Mouse (Mus musculus): Measurements from ENCODE around the gene Akap2.

Akap2 gene

DNA sequence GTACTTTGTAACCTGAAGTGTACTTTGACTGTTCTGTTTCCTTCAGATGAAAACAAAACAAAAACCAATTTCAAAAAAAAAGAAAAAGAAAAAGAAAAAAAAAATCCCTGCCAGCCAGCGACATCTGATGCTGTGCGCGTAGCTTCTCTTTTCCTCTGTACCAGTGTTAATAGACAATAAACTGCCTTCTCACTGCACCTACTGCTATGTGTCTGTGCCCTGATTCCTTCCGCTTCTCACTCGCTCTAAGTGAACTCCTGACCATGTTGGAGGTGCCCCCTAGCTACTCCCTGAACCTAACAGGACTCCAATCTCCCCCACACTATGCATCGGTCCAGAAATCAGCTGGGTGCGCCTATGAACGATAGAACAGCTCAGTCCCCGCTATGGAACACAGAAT, at the start of gene Akap2:
Akap2 (plus strand) TSS at position 304 of the 400 bp plus-strand sequence.
- no peak for DNase-seq (ENCODE audit: low spot score in 2 of 2)

GRCm38 (mm10) chr4:57670813-57671469, 46.5 kb upstream of the Akap2 start:
- peak; percentile 80 to 87 for DNase-seq (ENCODE audit: low spot score in 2 of 2)

DNA sequence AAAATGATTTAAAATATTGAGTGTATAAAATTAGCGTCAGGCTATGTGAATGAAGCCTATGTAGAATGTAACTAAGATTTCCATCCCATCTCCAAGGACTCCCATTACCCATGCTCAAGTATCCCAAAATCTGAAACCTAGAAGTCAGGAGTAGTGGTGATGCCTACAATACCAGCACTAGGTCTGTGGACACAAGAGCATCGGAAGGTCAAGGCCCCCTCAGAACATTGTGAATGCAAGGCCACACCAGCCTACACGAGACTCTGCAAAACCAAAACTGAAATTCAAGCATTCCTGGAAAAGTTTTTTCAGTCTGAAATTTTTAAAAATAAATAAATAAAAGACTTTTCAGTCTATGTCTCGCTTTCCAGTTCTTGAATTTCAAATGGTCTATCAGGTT, 44.9 kb upstream of the Akap2 start:
- no peak for DNase-seq (ENCODE audit: low spot score in 2 of 2)

GRCm38 (mm10) chr4:57672996-57673906, 44.2 kb upstream of the Akap2 start:
- peak; percentile 88 to 91 for DNase-seq (ENCODE audit: low spot score in 2 of 2)

- DNase-seq (ENCODE audit: low spot score in 2 of 2), result no peak
Measured at GRCm38 (mm10) chr4:57674351-57674750, 43.1 kb upstream of the Akap2 start.

DNA sequence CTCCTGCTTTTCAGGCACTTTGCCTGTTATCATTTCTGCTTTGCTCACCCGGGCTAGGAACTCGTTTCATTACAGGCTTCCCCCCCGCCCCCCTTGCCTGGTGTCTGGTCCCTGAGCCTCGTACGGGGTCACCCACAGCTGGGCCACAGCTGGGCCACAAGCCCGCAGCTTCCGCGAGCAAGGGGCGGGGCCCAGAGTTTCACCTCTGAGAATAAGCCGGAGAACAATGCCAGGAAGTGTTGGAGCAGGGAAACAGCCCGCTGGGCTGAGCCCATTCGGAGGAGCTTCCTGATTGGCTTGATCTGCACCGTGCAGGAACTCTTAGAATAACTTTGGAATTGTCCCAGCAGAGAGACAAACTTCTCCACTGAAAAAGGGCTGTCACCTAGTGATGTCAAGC, 42.1 kb upstream of the Akap2 start:
- DNase-seq (ENCODE audit: low spot score in 2 of 2), result peak; percentile 92 to 97

DNA sequence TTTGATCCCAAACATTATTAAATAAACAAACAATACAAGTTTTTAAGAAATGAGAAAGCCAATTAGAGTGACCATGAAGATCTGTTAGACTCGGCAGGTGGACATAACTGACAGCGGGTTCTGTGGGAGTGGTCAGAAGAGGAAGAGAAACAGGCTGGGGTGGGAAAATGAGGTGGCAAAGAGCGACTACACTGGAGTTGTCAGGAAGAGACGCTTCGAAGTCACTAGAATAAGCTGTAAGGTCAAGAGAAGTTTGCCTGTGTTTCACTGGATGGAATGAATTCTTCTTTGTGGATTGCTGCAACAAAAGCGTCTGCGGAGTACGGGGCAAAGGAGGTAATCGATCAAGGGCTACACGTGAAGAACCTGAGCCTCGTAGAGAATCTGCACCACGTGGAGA, 39.5 kb upstream of the Akap2 start:
- DNase-seq (ENCODE audit: low spot score in 2 of 2), result no peak

- DNase-seq (ENCODE audit: low spot score in 2 of 2), result peak; percentile 80 to 91
Measured at GRCm38 (mm10) chr4:57678991-57679457, 38.4 kb upstream of the Akap2 start.

DNA sequence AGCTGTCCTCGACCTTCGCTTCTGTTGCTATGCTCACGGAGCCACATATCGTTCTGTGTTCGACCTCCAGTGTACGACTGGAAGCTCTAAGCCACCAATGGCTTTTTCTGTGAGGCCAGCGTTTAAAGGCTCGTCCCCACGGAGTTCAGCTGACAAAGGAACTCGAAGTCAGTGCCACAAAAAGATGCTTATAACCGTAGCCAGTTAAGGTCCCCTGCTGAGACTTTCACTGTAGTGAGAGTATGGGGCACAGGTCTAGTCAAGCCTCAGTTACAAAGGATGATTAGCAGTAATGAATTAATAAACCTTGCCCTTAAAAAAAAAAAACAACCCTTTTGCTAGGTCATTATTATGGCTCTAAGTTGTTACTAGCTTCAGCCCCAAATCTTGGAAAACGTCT, 37.3 kb upstream of the Akap2 start:
- no peak for DNase-seq (ENCODE audit: low spot score in 2 of 2)

DNA sequence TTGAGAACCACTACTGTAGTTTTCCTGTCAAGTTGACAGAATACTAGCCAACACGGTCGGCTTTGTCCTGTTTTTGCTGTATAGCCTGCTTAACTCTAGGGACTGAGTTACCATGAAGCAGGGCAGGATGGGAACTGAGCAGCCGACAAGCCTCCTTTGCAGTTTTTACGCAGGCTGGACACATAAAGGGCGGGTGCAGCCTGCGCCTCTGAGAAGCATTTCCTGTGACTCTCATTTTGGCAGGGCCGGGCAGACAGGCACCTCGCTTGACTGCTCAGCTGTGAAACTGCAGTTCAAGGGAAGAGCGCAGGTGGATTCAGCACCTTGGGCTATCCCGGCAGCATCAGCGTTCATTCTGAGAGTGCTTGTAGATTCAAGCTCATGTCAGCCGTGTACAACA, 35.9 kb upstream of the Akap2 start:
- peak; percentile 68 to 79 for DNase-seq (ENCODE audit: low spot score in 2 of 2)

DNA sequence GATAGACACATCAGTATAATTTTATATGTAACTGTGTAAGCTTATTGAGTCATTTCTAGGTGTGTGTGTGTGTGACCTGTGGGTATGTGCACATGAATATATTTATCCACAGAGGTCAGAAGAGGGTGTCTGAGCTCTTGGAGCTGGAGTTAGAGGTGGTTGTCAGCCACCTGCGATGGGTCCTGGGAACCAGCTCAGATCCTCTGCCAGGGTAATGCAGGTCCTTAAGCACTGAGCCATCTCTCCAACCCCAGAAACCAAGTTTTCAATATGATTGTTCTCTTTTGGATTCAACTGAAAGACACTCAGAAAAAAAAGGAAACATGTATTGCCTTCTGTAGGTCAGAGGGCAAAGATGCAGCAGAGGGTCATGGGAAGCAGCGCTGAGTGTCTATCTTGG, 35.1 kb upstream of the Akap2 start:
- no peak for DNase-seq (ENCODE audit: low spot score in 2 of 2)

DNA sequence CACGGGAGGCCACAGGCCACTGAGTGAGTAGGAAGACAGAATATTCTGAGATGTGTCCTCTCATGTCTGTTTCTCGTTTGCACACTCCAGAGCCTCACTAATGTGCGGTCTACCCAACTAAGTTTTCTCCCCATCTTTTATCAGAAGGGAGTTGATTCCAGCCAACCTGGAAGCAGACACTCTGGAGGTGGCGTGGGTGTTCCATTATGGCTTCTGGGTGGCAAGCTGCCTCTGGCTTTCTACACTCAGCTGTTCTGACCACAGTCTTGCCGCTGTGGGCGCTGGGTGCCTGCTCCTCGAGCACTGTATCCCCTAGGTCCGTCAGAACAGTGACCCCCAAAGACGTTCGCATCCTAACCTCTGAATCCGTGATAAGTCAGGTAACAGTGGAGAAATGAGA, 34.5 kb upstream of the Akap2 start:
- DNase-seq (ENCODE audit: low spot score in 2 of 2), result no peak

DNA sequence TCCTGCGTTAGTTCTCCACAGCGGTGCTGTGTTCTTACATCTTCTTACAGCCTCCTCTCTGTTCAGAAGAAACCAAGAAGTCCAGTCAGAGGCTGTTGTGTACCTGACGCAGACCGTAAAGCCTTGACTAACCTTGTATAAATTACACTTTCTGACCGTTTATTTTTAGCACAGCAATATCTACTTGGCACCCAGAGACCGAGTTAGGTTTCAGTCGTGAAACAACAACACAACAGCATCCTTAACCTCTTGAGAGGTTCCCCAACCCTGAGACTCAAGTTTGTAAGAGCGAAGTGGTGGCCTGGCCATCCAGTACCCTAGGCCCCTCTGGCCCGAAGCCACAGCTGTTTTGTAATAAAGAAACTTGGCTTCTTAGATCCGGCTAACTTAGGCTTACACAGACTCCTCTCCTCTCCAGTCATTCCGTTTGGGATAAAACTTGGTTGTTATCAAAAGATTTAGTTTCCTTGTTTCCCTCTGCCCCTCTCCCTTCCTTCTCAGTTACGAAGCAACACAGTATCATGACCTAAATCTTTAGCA, 32.7 kb upstream of the Akap2 start:
- DNase-seq (ENCODE audit: low spot score in 2 of 2), result no peak

GRCm38 (mm10) chr4:57686736-57687135, 30.7 kb upstream of the Akap2 start:
- DNase-seq (ENCODE audit: low spot score in 2 of 2), result no peak

DNA sequence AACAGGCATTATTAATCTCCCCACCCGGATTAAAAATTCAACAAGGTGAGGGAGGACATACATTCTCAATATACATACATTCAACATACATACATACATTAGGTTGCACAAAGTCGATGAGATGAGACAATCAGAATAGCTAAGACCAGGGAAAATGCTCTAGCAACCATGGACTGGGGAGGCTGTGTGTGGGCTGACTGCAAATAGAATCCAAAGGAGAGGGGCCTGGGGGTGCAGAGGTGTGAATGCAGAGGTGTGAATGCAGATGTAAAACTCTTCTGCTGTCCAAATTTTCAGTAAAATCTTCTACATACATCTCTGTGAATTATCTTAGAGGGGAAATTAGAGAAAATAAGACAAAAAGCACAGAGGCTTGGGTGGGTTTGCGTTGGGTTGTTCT, 29.9 kb upstream of the Akap2 start:
- DNase-seq (ENCODE audit: low spot score in 2 of 2), result no peak

GRCm38 (mm10) chr4:57688131-57688530, 29.3 kb upstream of the Akap2 start:
- DNase-seq (ENCODE audit: low spot score in 2 of 2), result peak; percentile 49 to 75

GRCm38 (mm10) chr4:57690001-57690400, 27.5 kb upstream of the Akap2 start:
- peak; percentile 40 to 60 for DNase-seq (ENCODE audit: low spot score in 2 of 2)

- no peak for DNase-seq (ENCODE audit: low spot score in 2 of 2)
Measured at GRCm38 (mm10) chr4:57690805-57691204, 26.7 kb upstream of the Akap2 start.

GRCm38 (mm10) chr4:57694356-57695136, 22.9 kb upstream of the Akap2 start:
- DNase-seq (ENCODE audit: low spot score in 2 of 2), result peak; percentile 24 to 45

DNA sequence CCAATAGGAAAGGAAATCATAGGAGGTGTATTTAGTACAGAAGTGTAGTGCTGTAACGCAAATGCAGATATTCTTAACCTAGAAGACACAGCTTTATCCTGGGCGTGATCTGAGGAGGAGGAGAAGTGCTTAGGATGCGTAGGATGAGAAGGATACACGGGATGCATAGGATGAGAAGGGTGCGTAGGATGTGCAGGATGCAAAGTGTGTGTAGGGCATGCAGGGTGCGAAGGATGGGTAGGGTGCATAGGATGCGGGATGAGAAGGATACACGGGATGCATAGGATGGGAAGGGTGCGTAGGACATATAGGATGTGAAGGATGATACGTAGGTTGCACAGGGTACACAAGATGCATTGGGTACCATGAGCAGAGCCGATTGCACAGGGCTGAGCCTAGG, 20.5 kb upstream of the Akap2 start:
- DNase-seq (ENCODE audit: low spot score in 2 of 2), result no peak

DNA sequence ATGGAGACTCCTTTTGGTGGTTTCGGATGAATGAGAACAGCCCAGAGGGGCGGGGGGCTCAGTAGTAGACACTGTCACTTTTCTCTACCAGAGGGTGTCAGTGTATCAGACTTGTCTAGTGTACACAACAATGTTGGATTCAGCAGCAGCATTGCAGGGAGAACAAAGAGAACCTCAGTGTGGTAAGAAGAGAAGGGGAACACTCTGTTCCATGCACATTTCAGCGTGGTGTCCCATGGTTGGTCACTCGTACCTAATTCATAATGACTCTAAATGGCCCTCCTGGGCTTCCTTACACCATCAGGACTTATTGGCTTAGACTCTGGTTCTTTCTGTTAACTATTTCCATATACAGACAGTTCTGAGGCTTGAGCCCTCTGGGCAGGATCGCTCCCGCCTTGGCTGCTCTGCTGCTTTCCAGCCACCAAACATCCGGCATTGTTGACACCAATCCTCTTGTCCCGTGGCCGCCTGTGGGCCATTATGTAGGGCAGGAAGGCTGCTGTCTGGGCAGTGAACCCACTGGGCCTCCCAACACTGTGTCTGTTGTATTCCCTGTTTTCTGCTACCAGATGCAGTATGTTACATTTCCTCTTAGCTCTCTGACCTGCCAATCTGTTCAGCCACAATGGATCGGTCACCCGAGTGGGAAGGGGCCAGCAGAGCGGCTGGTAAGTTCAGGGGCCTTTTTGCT, 19.4 kb upstream of the Akap2 start:
- DNase-seq (ENCODE audit: low spot score in 2 of 2), result no peak

Data from heart, adult 9 months (tissue).